Mouse (Mus musculus) ES-Bruce4 (cell line): ENCODE data around the gene Orm1. TPM values are rescaled to one million over a fixed set of nuclear protein-coding genes. Genes with fewer than 3 reads are reported as not detected.

Experiments
- H3K27ac ChIP-seq: 2 replicates; pipeline ENCODE4 v1.5.1; 2012; ENCODE audit warnings: low read length, inconsistent platforms; ENCODE audit not compliant: insufficient read depth
- H3K27me3 ChIP-seq: 2 replicates; pipeline ENCODE4 v1.6.1; 2012; ENCODE audit warnings: mild to moderate bottlenecking, low read length, inconsistent platforms; ENCODE audit not compliant: control insufficient read depth, poor library complexity, insufficient read depth, severe bottlenecking
- H3K36me3 ChIP-seq: 2 replicates; pipeline ENCODE4 v1.6.1; 2012; ENCODE audit warnings: inconsistent platforms, mild to moderate bottlenecking, low read length, moderate library complexity; ENCODE audit not compliant: control insufficient read depth, poor library complexity, insufficient read depth, severe bottlenecking
- H3K4me1 ChIP-seq: one replicate; pipeline ENCODE4 v1.8.1; 2011; ENCODE audit warnings: low read length; ENCODE audit not compliant: control insufficient read depth, insufficient read depth
- H3K4me3 ChIP-seq: 2 replicates; pipeline ENCODE4 v1.5.1; 2011; ENCODE audit warnings: low read depth, mild to moderate bottlenecking, low read length
- H3K9ac ChIP-seq: 2 replicates; pipeline ENCODE4 v1.6.1; 2012; ENCODE audit warnings: low read depth, mild to moderate bottlenecking, inconsistent platforms; ENCODE audit not compliant: poor library complexity, severe bottlenecking
- H3K9me3 ChIP-seq: replicated peaks from 2 replicates; pipeline ENCODE4 v1.6.1; 2012; ENCODE audit warnings: mild to moderate bottlenecking, low read length, inconsistent platforms; ENCODE audit not compliant: control insufficient read depth, poor library complexity, insufficient read depth, severe bottlenecking
- CTCF ChIP-seq: IDR thresholded peaks from one replicate; pipeline ENCODE4 v1.8.1; 2011; ENCODE audit warnings: low read depth, low read length
- EP300 ChIP-seq: IDR thresholded peaks from 2 replicates; pipeline ENCODE4 v1.6.1; 2011; ENCODE audit warnings: low read depth, low read length; ENCODE audit not compliant: insufficient read depth
- POLR2A ChIP-seq: IDR thresholded peaks from one replicate; pipeline ENCODE4 v1.8.1; 2011; ENCODE audit warnings: low read length; ENCODE audit not compliant: insufficient read depth
- polyA plus RNA-seq: library from polyadenylated mRNA; stranded (reverse); fragments of >200 nt; gene quantifications from 2 replicates; pipeline ENCODE4 v1.2.4, GENCODE M21; 2011; ENCODE audit warnings: low read depth; ENCODE audit not compliant: missing spikeins, insufficient read depth, insufficient read length

Orm1 gene
- polyA plus RNA-seq, 1 experiment: not detected

DNA sequence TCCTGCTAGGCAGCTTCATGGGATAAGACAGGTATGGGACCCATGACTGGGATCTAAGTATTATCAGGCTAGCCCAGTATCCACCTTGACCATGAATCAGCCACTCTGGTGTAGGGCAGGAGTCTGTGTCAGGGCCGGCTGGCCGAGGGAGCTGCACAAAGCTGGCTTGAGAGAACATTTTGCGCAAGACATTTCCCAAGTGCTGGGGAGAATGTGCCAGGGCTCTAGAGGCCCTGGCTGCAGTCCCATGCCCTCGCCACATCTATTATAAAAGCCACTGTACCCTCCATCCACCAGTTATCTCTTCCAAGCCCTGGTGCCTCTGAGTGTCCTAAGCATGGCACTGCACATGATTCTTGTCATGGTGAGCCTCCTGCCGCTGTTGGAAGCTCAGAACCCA is 17.8 kb downstream of the Orm1 start, which contains the start of gene Orm2:
Gene Orm2 (plus strand): TSS at position 300 of the 400 bp plus-strand sequence.
- H3K9me3 ChIP-seq: no peaks in the 10 kb centered on the region
- no peak within 1 kb of the TSS for H3K27ac ChIP-seq
- H3K4me3 ChIP-seq: no peak within 1 kb of the TSS
- H3K27me3 ChIP-seq: no peaks in the 10 kb centered on the region
- no peaks in the 10 kb centered on the region for H3K36me3 ChIP-seq
- H3K9ac ChIP-seq: no peak within 1 kb of the TSS
- H3K4me1 ChIP-seq: no peaks in the 10 kb centered on the region
- TF ChIP-seq EP300 (no peak), POLR2A (no peak), CTCF (no peak)

DNA sequence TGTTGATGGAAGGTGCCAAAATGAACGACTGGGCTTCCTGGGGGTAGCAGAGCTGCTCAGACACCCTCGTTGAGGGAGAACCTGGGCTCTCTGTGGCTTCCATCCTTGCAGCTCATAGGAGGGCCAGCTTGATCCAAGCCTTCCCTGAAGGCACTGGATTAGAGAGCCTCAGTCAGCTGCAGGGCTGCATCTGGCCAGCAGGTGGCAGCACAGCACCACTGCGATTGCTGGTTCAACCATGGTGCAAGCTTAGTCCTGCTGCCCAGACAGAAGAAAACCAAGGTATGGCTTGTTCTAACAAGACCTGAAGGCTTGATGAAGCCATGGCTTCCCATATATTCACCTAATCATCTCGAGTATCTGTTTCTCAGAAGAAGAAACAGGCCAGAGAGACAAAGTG is 24.2 kb downstream of the Orm1 start:
- TF ChIP-seq POLR2A (no peak), EP300 (no peak), CTCF (peak; percentile 98)
- Histone ChIP-seq H3K9me3 (no peaks in the 10 kb centered on the region), H3K27me3 (no peaks in the 10 kb centered on the region), H3K9ac (no peak overlapping the region), H3K4me1 (no peaks in the 10 kb centered on the region), H3K27ac (no peak overlapping the region), H3K36me3 (no peaks in the 10 kb centered on the region), H3K4me3 (no peak overlapping the region)

DNA sequence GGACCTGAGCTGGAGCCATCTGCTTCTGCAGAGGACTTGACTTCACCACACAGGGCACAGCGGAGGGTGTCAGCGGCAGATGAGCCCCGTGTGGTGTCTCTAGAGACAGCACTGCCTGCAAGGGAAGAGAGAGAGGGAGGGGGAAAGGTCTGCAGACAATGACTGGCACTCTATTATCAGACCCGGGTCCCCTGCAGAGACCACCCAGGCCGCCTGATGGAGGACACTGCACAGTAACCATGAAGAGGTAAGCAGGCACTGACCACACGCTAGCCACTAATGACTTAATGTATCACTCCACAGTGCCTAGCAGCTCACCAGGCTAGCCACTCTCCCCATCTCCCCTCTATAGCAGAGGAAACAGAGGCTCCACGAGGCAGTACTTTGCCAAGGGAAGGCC is 26.5 kb downstream of the Orm1 start:
- no peaks in the 10 kb centered on the region for H3K4me1 ChIP-seq
- no peaks in the 10 kb centered on the region for H3K9me3 ChIP-seq
- no peak overlapping the region for H3K9ac ChIP-seq
- TF ChIP-seq EP300: no peak
- TF ChIP-seq POLR2A: no peak
- TF ChIP-seq CTCF: no peak
- H3K27ac ChIP-seq: no peak overlapping the region
- no peaks in the 10 kb centered on the region for H3K27me3 ChIP-seq
- no peaks in the 10 kb centered on the region for H3K36me3 ChIP-seq
- no peak overlapping the region for H3K4me3 ChIP-seq

DNA sequence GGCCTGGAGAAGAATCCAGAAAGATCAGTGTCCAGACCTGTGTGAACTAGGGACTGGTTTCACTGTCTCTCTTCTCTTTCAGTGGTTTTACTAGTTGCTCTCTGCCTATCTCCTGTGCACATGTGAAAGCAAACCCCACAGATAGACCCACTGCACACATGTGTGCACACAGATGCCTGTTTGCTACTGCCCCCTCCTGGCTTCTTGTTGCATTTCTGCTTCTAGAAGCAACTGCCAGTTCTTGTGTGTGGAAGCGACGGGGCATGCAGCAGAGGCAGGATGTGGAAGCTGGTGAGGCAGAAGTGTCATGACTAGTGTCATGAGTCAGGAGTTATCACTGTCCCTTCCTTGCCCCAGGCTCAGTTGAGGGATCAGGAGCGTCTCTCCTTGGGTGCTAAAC is 27.5 kb downstream of the Orm1 start:
- TF ChIP-seq EP300: no peak
- TF ChIP-seq POLR2A: no peak
- peak; percentile 35 for TF ChIP-seq CTCF
- Histone ChIP-seq H3K27me3 (no peaks in the 10 kb centered on the region), H3K27ac (no peak overlapping the region), H3K36me3 (no peaks in the 10 kb centered on the region), H3K9me3 (no peaks in the 10 kb centered on the region), H3K4me1 (no peaks in the 10 kb centered on the region), H3K4me3 (no peak overlapping the region), H3K9ac (no peak overlapping the region)

DNA sequence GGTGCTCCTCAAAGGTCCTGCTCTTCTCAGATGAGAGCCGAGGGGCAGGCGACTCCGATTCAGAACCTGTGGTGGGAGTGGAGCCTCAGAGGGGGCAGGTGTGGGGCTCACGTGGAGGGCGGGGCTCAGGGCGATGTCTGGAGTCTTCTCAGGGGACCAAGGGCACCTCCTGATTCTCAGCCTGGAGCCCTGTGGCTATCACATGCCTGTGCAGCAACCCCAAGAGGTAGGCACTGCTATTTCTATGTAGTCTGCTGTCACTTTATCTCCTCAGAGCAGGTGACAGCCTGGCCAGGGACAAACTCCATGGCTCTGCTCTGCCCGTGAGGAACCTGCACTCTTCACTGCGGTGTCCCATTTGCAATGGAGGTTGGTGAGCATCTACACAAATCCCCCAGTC is 29.0 kb downstream of the Orm1 start:
- Histone ChIP-seq H3K27me3 (no peaks in the 10 kb centered on the region), H3K27ac (no peak overlapping the region), H3K4me3 (no peak overlapping the region), H3K9ac (no peak overlapping the region), H3K4me1 (no peaks in the 10 kb centered on the region), H3K9me3 (no peaks in the 10 kb centered on the region), H3K36me3 (no peaks in the 10 kb centered on the region)
- TF ChIP-seq EP300: no peak
- TF ChIP-seq CTCF: no peak
- no peak for TF ChIP-seq POLR2A

DNA sequence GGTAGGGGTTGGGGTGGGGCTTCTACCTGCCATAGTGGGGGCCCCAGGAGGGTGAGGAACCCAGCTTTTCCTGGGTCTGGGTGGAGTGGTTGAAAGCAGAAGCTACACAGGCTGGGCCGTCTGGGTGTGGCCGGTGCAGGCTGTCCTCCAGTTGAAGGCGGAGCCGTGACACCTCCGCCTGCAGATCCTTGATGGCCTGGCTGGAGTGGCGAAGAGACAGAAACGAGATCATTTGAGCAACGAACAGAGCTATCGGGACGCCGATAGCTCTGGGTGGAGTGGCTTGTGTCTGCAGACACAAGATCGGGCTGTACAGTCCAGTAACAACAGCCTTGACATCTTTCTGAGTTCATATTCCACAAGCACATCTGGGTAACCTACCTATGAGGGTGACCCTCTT is 30.0 kb downstream of the Orm1 start:
- Histone ChIP-seq H3K27me3 (no peaks in the 10 kb centered on the region), H3K36me3 (no peaks in the 10 kb centered on the region), H3K4me3 (no peak overlapping the region), H3K9me3 (no peaks in the 10 kb centered on the region), H3K27ac (no peak overlapping the region), H3K4me1 (no peaks in the 10 kb centered on the region), H3K9ac (no peak overlapping the region)
- TF ChIP-seq EP300 (no peak), CTCF (no peak), POLR2A (no peak)
